Mouse (Mus musculus) erythroblast, embryonic 14.5 days (primary cell): Measurements from ENCODE around the gene Rftn1.

Experiments
- GATA1 ChIP-seq: IDR thresholded peaks from 2 replicates; pipeline ENCODE4 v1.6.1; 2012; ENCODE audit warnings: low read length, inconsistent platforms, mixed read lengths
- TAL1 ChIP-seq: IDR thresholded peaks from 3 replicates; pipeline ENCODE4 v1.6.1; 2012; ENCODE audit warnings: low read length, inconsistent platforms, mixed read lengths

- no peak for TF ChIP-seq TAL1
- TF ChIP-seq GATA1: no peak
These were observed 121.8 kb downstream of the Rftn1 start for GRCm38 (mm10) chr17:50068681-50069138.
